ENCODE assay signal across 9 mouse cellular contexts in the genomic region with DNA sequence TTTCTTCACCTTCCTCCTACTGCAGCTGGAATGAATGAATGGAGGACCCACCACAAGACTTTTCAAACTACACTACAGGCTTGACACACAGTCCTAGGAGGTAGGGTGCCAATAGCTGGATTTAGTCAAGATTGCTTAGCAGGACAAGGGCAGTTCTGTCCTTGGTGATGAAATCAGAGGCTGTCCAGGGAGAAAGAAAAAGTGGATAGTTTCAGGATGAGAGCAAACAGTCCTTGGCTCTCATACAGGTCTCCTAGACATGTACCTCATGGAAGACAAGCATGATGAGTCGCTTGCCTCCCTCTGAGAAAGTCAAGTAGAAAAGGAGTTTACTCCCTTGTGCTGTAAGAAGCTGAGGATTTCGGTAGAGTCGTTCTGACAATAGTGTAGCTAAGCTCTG.
"Had no signal": no experiment of that assay in that cellular context is flagged by ENCODE, and none has a peak within 500 bp of the region (broad histone marks: within the 10 kb centered on the region; RNA-seq: fewer than 3 reads in every experiment).

No protein-coding gene starts in this region.

- DNase-seq: lung, adult 18-20 months; lung, embryonic 14.5 days; lung, postnatal 10 days; lung, postnatal 4 days; midbrain, embryonic 14.5 days; right cerebral cortex, postnatal 14 days; thymus, adult 2 months; thymus, postnatal 25 days; thymus, postnatal 4 days had no signal
